ENCODE assay signal across 9 mouse cellular contexts in the genomic region with DNA sequence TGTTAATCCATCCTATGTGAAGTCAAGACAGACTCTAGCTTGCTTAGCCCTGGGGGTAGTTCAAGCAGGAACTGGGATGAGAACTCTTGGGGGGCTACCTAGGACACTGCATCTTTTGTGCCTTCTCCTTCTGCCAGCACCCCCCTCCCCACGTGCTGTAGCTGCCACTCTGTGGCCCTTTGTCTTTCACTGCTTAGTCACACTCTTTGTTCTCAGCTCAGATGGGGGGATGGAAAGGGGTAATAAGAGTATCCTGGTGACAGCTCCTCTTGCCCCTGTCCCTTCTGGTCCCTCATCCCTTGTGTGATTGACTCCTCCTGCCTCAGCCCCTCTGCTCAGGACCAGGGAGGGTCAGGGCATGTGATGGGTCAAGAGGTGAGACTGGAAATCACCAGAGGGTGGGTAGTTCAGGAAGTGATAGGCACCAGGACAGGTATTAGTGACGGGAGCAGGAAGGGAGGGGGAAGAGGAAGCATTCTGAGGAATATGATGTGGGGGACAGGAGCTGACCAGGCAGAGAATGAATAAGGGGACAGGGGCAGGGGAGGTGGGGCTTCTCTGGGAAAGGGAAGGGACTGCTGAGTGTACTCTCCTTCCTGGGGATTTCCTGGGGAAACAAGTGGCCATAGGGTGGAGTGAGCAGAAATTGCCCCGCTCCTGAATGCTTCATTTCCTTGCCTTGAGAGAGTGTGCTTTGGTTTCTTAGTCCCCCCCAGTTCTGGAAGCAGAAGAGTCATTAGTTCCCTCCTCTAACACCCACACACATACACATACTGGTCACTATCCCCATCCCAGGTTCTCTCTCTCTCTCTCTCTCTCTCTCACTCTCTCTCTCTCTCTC. TPM values are rescaled to one million over a fixed set of nuclear protein-coding genes. Genes with fewer than 3 reads are reported as not detected.
DNase-seq lines count a peak whose midpoint lies in the region; ATAC-seq and TF ChIP-seq lines count a peak whose summit lies in the region.
"Had no signal": no experiment of that assay in that cellular context is flagged by ENCODE, and none has a peak within 500 bp of the region (broad histone marks: within the 10 kb centered on the region; RNA-seq: fewer than 3 reads in every experiment).

No protein-coding gene starts in this region.

- DNase-seq in forebrain, embryonic 11.5 days (ENCODE audit: low spot score): no peak
- no peak for DNase-seq in forebrain, postnatal 0 days
- DNase-seq in midbrain, embryonic 10.5 days (ENCODE audit: low spot score): no peak
- DNase-seq in midbrain, embryonic 11.5 days (ENCODE audit: low spot score, missing footprints): no peak
- DNase-seq in intestine, embryonic 14.5 days (ENCODE audit: low spot score): no peak
- DNase-seq in gastrocnemius, adult 18-20 months (ENCODE audit: low spot score): no peak
- no peak for DNase-seq in spleen, adult 18-20 months
- DNase-seq: cerebellum, adult 11 months had no signal

- no peaks in the 10 kb centered on the region for H3K9me3 ChIP-seq in forebrain, embryonic 11.5 days (ENCODE audit: control insufficient read depth, low read length)
- H3K9me3 ChIP-seq in forebrain, postnatal 0 days (ENCODE audit: low read length): no peaks in the 10 kb centered on the region
- H3K9me3 ChIP-seq in midbrain, embryonic 10.5 days (replicated peaks): no peaks in the 10 kb centered on the region
- H3K9me3 ChIP-seq in midbrain, embryonic 11.5 days (ENCODE audit: control insufficient read depth, low read length): no peaks in the 10 kb centered on the region
- H3K9me3 ChIP-seq in intestine, embryonic 14.5 days (ENCODE audit: control insufficient read depth, low read length): no peaks in the 10 kb centered on the region
- no peaks in the 10 kb centered on the region for H3K9me3 ChIP-seq in stomach, embryonic 15.5 days

- H3K27me3 ChIP-seq in forebrain, embryonic 11.5 days (ENCODE audit: control insufficient read depth, insufficient read depth, low read length): no peaks in the 10 kb centered on the region
- H3K27me3 ChIP-seq in forebrain, postnatal 0 days (ENCODE audit: insufficient read depth, low read length): no peaks in the 10 kb centered on the region
- peaks cover 4% of the 10 kb centered on the region; the same call in 1 of the 2 replicates for H3K27me3 ChIP-seq in midbrain, embryonic 10.5 days (ENCODE audit: low read depth, poor library complexity, severe bottlenecking)
- no peaks in the 10 kb centered on the region for H3K27me3 ChIP-seq in midbrain, embryonic 11.5 days (ENCODE audit: control insufficient read depth, insufficient read depth, low read length)
- no peaks in the 10 kb centered on the region for H3K27me3 ChIP-seq in intestine, embryonic 14.5 days (replicated peaks; ENCODE audit: control insufficient read depth, insufficient read depth, low read length)
- no peaks in the 10 kb centered on the region for H3K27me3 ChIP-seq in stomach, embryonic 15.5 days (replicated peaks)

- no peaks in the 10 kb centered on the region for H3K36me3 ChIP-seq in forebrain, embryonic 11.5 days (ENCODE audit: control insufficient read depth, insufficient read depth, low read length)
- no peaks in the 10 kb centered on the region for H3K36me3 ChIP-seq in forebrain, postnatal 0 days (ENCODE audit: insufficient read depth)
- peaks cover 27% of the 10 kb centered on the region for H3K36me3 ChIP-seq in midbrain, embryonic 10.5 days
- H3K36me3 ChIP-seq in midbrain, embryonic 11.5 days (ENCODE audit: control insufficient read depth, insufficient read depth, low read length): no peaks in the 10 kb centered on the region
- peaks cover 16% of the 10 kb centered on the region; the same call in 1 of the 2 replicates for H3K36me3 ChIP-seq in intestine, embryonic 14.5 days (ENCODE audit: control insufficient read depth, insufficient read depth, low read length)
- peaks cover 6% of the 10 kb centered on the region; the same call in 1 of the 2 replicates for H3K36me3 ChIP-seq in stomach, embryonic 15.5 days

- no peak for TF ChIP-seq CTCF in forebrain, postnatal 0 days (IDR thresholded peaks at IDR 0.05; ENCODE audit: low read depth)

- H3K9ac ChIP-seq in forebrain, embryonic 11.5 days (ENCODE audit: low read length): no peak overlapping the region; the same call in 1 of the 2 replicates
- H3K9ac ChIP-seq in forebrain, postnatal 0 days: no peak overlapping the region
- H3K9ac ChIP-seq in midbrain, embryonic 11.5 days (ENCODE audit: low read length): no peak overlapping the region; the same call in 1 of the 2 replicates
- no peak overlapping the region for H3K9ac ChIP-seq in intestine, embryonic 14.5 days (ENCODE audit: low read length)
- H3K9ac ChIP-seq in stomach, embryonic 15.5 days: no peak overlapping the region

- H3K27ac ChIP-seq in forebrain, embryonic 11.5 days (ENCODE audit: low read depth, low read length): 0 out of 2 replicates have a peak overlapping the region, but pooled peaks have one; percentile 37
- no peak overlapping the region for H3K27ac ChIP-seq in forebrain, postnatal 0 days (ENCODE audit: low read depth, low read length)
- peak overlapping the region; percentile 95 for H3K27ac ChIP-seq in midbrain, embryonic 10.5 days (replicated peaks)
- no peak overlapping the region for H3K27ac ChIP-seq in midbrain, embryonic 11.5 days (ENCODE audit: low read depth, low read length)
- H3K27ac ChIP-seq in intestine, embryonic 14.5 days (ENCODE audit: low read depth): peak overlapping the region; percentile 92
- H3K27ac ChIP-seq in stomach, embryonic 15.5 days: peak overlapping the region; percentile 92

- H3K4me2 ChIP-seq in forebrain, embryonic 11.5 days (ENCODE audit: low read depth, low read length, severe bottlenecking): no peak overlapping the region; the same call in 1 of the 2 replicates
- H3K4me2 ChIP-seq in forebrain, postnatal 0 days (ENCODE audit: low read depth): no peak overlapping the region
- H3K4me2 ChIP-seq in midbrain, embryonic 11.5 days: no peak overlapping the region
- no peak overlapping the region; the same call in 1 of the 2 replicates for H3K4me2 ChIP-seq in intestine, embryonic 14.5 days (ENCODE audit: low read length)
- H3K4me2 ChIP-seq in stomach, embryonic 15.5 days: peak overlapping the region; percentile 63; the same call in 1 of the 2 replicates

- no peak overlapping the region for H3K4me3 ChIP-seq in forebrain, embryonic 11.5 days (ENCODE audit: low read depth, low read length)
- no peak overlapping the region for H3K4me3 ChIP-seq in forebrain, postnatal 0 days (ENCODE audit: low read depth, low read length)
- peak overlapping the region; percentile 88 for H3K4me3 ChIP-seq in midbrain, embryonic 10.5 days
- no peak overlapping the region for H3K4me3 ChIP-seq in midbrain, embryonic 11.5 days (ENCODE audit: low read depth, low read length)
- no peak overlapping the region for H3K4me3 ChIP-seq in intestine, embryonic 14.5 days (ENCODE audit: low read depth, low read length)
- no peak overlapping the region for H3K4me3 ChIP-seq in stomach, embryonic 15.5 days (replicated peaks)

- 42% methylated on average over 3 of the region's 3 CpGs for WGBS in forebrain, embryonic 11.5 days
- 43% methylated on average over 3 of the region's 3 CpGs for WGBS in forebrain, postnatal 0 days
- WGBS in midbrain, embryonic 10.5 days: 39% methylated on average over 3 of the region's 3 CpGs
- WGBS in midbrain, embryonic 11.5 days: 36% methylated on average over 3 of the region's 3 CpGs
- 42% methylated on average over 2 of the region's 3 CpGs for whole genome bisulfite sequencing in intestine, embryonic 14.5 days
- WGBS in stomach, embryonic 15.5 days: 57% methylated on average over 3 of the region's 3 CpGs

- H3K4me1 ChIP-seq in forebrain, embryonic 11.5 days (replicated peaks; ENCODE audit: control insufficient read depth, insufficient read depth, low read length): peaks cover 32% of the 10 kb centered on the region
- H3K4me1 ChIP-seq in forebrain, postnatal 0 days (ENCODE audit: insufficient read depth): peaks cover 15% of the 10 kb centered on the region; the same call in 1 of the 2 replicates
- peaks cover 75% of the 10 kb centered on the region for H3K4me1 ChIP-seq in midbrain, embryonic 10.5 days
- H3K4me1 ChIP-seq in midbrain, embryonic 11.5 days (ENCODE audit: control insufficient read depth, insufficient read depth, low read length): peaks cover 37% of the 10 kb centered on the region
- H3K4me1 ChIP-seq in intestine, embryonic 14.5 days (replicated peaks; ENCODE audit: control insufficient read depth, insufficient read depth, low read length): peaks cover 47% of the 10 kb centered on the region
- peaks cover 54% of the 10 kb centered on the region for H3K4me1 ChIP-seq in stomach, embryonic 15.5 days

- no peak for ATAC-seq in forebrain, embryonic 11.5 days (replicated peaks; ENCODE audit: low FRiP score)
- ATAC-seq in forebrain, postnatal 0 days: no peak
- ATAC-seq in midbrain, embryonic 11.5 days (ENCODE audit: low FRiP score): no peak
- ATAC-seq in intestine, embryonic 14.5 days (replicated peaks; ENCODE audit: low FRiP score, low TSS enrichment, low read depth): no peak
- ATAC-seq in stomach, embryonic 15.5 days (ENCODE audit: insufficient read depth, low FRiP score, low read depth): no peak

RNA-seq across cellular contexts. Expression of a gene that starts 1.6 kb away (rescaled TPM):
- polyA plus RNA-seq in forebrain, embryonic 11.5 days (2014; fragmentation: Nextera tagmentation; extraction: Ambion mirVana): 6.6 and 7.1 TPM in 2 replicates
- 4.5 and 5.9 TPM in 2 replicates for total RNA-seq in forebrain, postnatal 0 days (2014; rRNA removed)
- polyA plus RNA-seq in forebrain, postnatal 0 days (2015; fragmentation: Nextera tagmentation; extraction: Ambion mirVana): 2.6 and 5.6 TPM in 2 replicates
- 9.9 and 10.9 TPM in 2 replicates for polyA plus RNA-seq in midbrain, embryonic 10.5 days (2016; fragmentation: Nextera tagmentation; extraction: Ambion mirVana)
- polyA plus RNA-seq in midbrain, embryonic 11.5 days (2014; fragmentation: Nextera tagmentation; extraction: Ambion mirVana): 4.0 and 4.4 TPM in 2 replicates
- 5.0 and 6.1 TPM in 2 replicates for polyA plus RNA-seq in intestine, embryonic 14.5 days (2014; fragmentation: Nextera tagmentation; extraction: Ambion mirVana)
- polyA plus RNA-seq in stomach, embryonic 15.5 days (2015; fragmentation: Nextera tagmentation; extraction: Ambion mirVana): 8.5 and 8.8 TPM in 2 replicates
- under 1 TPM; 0.48 to 0.90 TPM for total RNA-seq in gastrocnemius, adult 18-20 months (2021)

RNA-seq across cellular contexts. Expression of a gene that starts 2.6 kb away (rescaled TPM):
- polyA plus RNA-seq in forebrain, embryonic 11.5 days (2014; fragmentation: Nextera tagmentation; extraction: Ambion mirVana): 257 and 264 TPM in 2 replicates
- total RNA-seq in forebrain, postnatal 0 days (2014; rRNA removed): 203 and 270 TPM in 2 replicates
- 219 and 243 TPM in 2 replicates for polyA plus RNA-seq in forebrain, postnatal 0 days (2015; fragmentation: Nextera tagmentation; extraction: Ambion mirVana)
- 267 and 268 TPM in 2 replicates for polyA plus RNA-seq in midbrain, embryonic 10.5 days (2016; fragmentation: Nextera tagmentation; extraction: Ambion mirVana)
- polyA plus RNA-seq in midbrain, embryonic 11.5 days (2014; fragmentation: Nextera tagmentation; extraction: Ambion mirVana): 232 and 274 TPM in 2 replicates
- 247 and 258 TPM in 2 replicates for polyA plus RNA-seq in intestine, embryonic 14.5 days (2014; fragmentation: Nextera tagmentation; extraction: Ambion mirVana)
- 238 and 270 TPM in 2 replicates for polyA plus RNA-seq in stomach, embryonic 15.5 days (2015; fragmentation: Nextera tagmentation; extraction: Ambion mirVana)
- 100 to 1,000 TPM; 804 to 821 TPM for total RNA-seq in gastrocnemius, adult 18-20 months (2021)

RNA-seq across cellular contexts. Expression of a gene that starts 14.4 kb away (rescaled TPM):
- 18.4 and 18.6 TPM in 2 replicates for polyA plus RNA-seq in forebrain, embryonic 11.5 days (2014; fragmentation: Nextera tagmentation; extraction: Ambion mirVana)
- total RNA-seq in forebrain, postnatal 0 days (2014; rRNA removed): 7.6 and 11.2 TPM in 2 replicates
- polyA plus RNA-seq in forebrain, postnatal 0 days (2015; fragmentation: Nextera tagmentation; extraction: Ambion mirVana): 33.2 and 37.9 TPM in 2 replicates
- polyA plus RNA-seq in midbrain, embryonic 10.5 days (2016; fragmentation: Nextera tagmentation; extraction: Ambion mirVana): 12.7 and 21.1 TPM in 2 replicates
- polyA plus RNA-seq in midbrain, embryonic 11.5 days (2014; fragmentation: Nextera tagmentation; extraction: Ambion mirVana): 25.5 and 27.3 TPM in 2 replicates
- polyA plus RNA-seq in intestine, embryonic 14.5 days (2014; fragmentation: Nextera tagmentation; extraction: Ambion mirVana): 47.0 and 55.3 TPM in 2 replicates
- polyA plus RNA-seq in stomach, embryonic 15.5 days (2015; fragmentation: Nextera tagmentation; extraction: Ambion mirVana): 72.6 and 82.0 TPM in 2 replicates
- total RNA-seq in gastrocnemius, adult 18-20 months (2021): 1 to 10 TPM; 2.2 to 4.9 TPM

RNA-seq across cellular contexts. Expression of a gene that starts 21.5 kb away (rescaled TPM):
- polyA plus RNA-seq in forebrain, embryonic 11.5 days (2014; fragmentation: Nextera tagmentation; extraction: Ambion mirVana): 72.3 and 75.5 TPM in 2 replicates
- total RNA-seq in forebrain, postnatal 0 days (2014; rRNA removed): 75.1 and 99.3 TPM in 2 replicates
- polyA plus RNA-seq in forebrain, postnatal 0 days (2015; fragmentation: Nextera tagmentation; extraction: Ambion mirVana): 104 and 115 TPM in 2 replicates
- polyA plus RNA-seq in midbrain, embryonic 10.5 days (2016; fragmentation: Nextera tagmentation; extraction: Ambion mirVana): 63.5 and 69.5 TPM in 2 replicates
- 49.5 and 58.4 TPM in 2 replicates for polyA plus RNA-seq in midbrain, embryonic 11.5 days (2014; fragmentation: Nextera tagmentation; extraction: Ambion mirVana)
- polyA plus RNA-seq in intestine, embryonic 14.5 days (2014; fragmentation: Nextera tagmentation; extraction: Ambion mirVana): 65.5 and 68.4 TPM in 2 replicates
- 66.4 and 67.4 TPM in 2 replicates for polyA plus RNA-seq in stomach, embryonic 15.5 days (2015; fragmentation: Nextera tagmentation; extraction: Ambion mirVana)
- 10 to 100 TPM; 12.0 to 13.0 TPM for total RNA-seq in gastrocnemius, adult 18-20 months (2021)

RNA-seq across cellular contexts. Expression of a gene that starts 23.8 kb away (rescaled TPM):
- polyA plus RNA-seq in forebrain, embryonic 11.5 days (2014; fragmentation: Nextera tagmentation; extraction: Ambion mirVana): 1.6 and 1.9 TPM in 2 replicates
- total RNA-seq in forebrain, postnatal 0 days (2014; rRNA removed): 0.92 and 2.0 TPM in 2 replicates
- 2.7 and 4.0 TPM in 2 replicates for polyA plus RNA-seq in forebrain, postnatal 0 days (2015; fragmentation: Nextera tagmentation; extraction: Ambion mirVana)
- polyA plus RNA-seq in midbrain, embryonic 10.5 days (2016; fragmentation: Nextera tagmentation; extraction: Ambion mirVana): 4.1 and 4.4 TPM in 2 replicates
- 2.1 and 3.7 TPM in 2 replicates for polyA plus RNA-seq in midbrain, embryonic 11.5 days (2014; fragmentation: Nextera tagmentation; extraction: Ambion mirVana)
- 2.5 and 5.2 TPM in 2 replicates for polyA plus RNA-seq in intestine, embryonic 14.5 days (2014; fragmentation: Nextera tagmentation; extraction: Ambion mirVana)
- polyA plus RNA-seq in stomach, embryonic 15.5 days (2015; fragmentation: Nextera tagmentation; extraction: Ambion mirVana): 158 and 523 TPM in 2 replicates
- total RNA-seq in gastrocnemius, adult 18-20 months (2021): 1 to 10 TPM in 1 of 2 experiments, not detected in 1; 7.5 TPM

Comparison
In these comparisons a context has a peak if more than half of its experiments do, and no peak if none do; other contexts are left out.
1. H3K27ac ChIP-seq: peak in forebrain, embryonic 11.5 days (single experiment), midbrain, embryonic 10.5 days (single experiment), intestine, embryonic 14.5 days (single experiment) and stomach, embryonic 15.5 days (single experiment); none in forebrain, postnatal 0 days (single experiment) and midbrain, embryonic 11.5 days (single experiment).